Mouse (Mus musculus) megakaryocyte, embryonic 14.5 days (primary cell): ENCODE data around the gene R3hdm2. TPM values are rescaled to one million over a fixed set of nuclear protein-coding genes. Genes with fewer than 3 reads are reported as not detected.

Experiments
- H3K27me3 ChIP-seq: replicated peaks from 2 replicates; pipeline ENCODE3; 2012; ENCODE audit warnings: inconsistent platforms
- H3K36me3 ChIP-seq: replicated peaks from 2 replicates; pipeline ENCODE3; 2012; ENCODE audit warnings: low read length, inconsistent platforms, mixed read lengths
- H3K4me1 ChIP-seq: 2 replicates; pipeline ENCODE4 v1.6.1; 2012; ENCODE audit warnings: inconsistent platforms
- H3K4me3 ChIP-seq: replicated peaks from 2 replicates; pipeline ENCODE3; 2012; ENCODE audit warnings: moderate library complexity, mild to moderate bottlenecking, inconsistent platforms
- H3K9me3 ChIP-seq: 2 replicates; pipeline ENCODE4 v1.6.1; 2012; ENCODE audit warnings: inconsistent platforms
- FLI1 ChIP-seq: IDR thresholded peaks from 2 replicates; pipeline ENCODE4 v1.6.1; 2012; ENCODE audit warnings: low read length, inconsistent platforms, mixed read lengths
- GATA1 ChIP-seq: IDR thresholded peaks from 3 replicates; pipeline ENCODE4 v1.6.1; 2012; ENCODE audit warnings: mixed read lengths, low read length, inconsistent platforms, borderline replicate concordance
- polyA plus RNA-seq: library from polyadenylated mRNA; stranded (reverse); fragments of >175 nt; gene quantifications from 2 replicates; pipeline ENCODE4 v1.2.3, GENCODE M21; 2012; ENCODE audit warnings: low replicate concordance; ENCODE audit not compliant: insufficient read depth

R3hdm2 gene
- polyA plus RNA-seq, 1 experiment = 139 TPM

GRCm38 (mm10) chr10:127536586-127537314 is 156.6 kb downstream of the R3hdm2 start:
- Histone ChIP-seq H3K27me3 (peaks cover 92% of the 10 kb centered on the region), H3K4me1 (peaks cover 53% of the 10 kb centered on the region), H3K4me3 (no peak overlapping the region), H3K9me3 (peaks cover 4% of the 10 kb centered on the region; the same call in 1 of the 2 replicates), H3K36me3 (no peaks in the 10 kb centered on the region)
- no peak for TF ChIP-seq FLI1
- no peak for TF ChIP-seq GATA1

- H3K9me3 ChIP-seq = peaks cover 4% of the 10 kb centered on the region; the same call in 1 of the 2 replicates
- H3K27me3 ChIP-seq = peaks cover 92% of the 10 kb centered on the region
- H3K4me3 ChIP-seq = no peak overlapping the region
- no peak for TF ChIP-seq FLI1
- no peak for TF ChIP-seq GATA1
- peaks cover 41% of the 10 kb centered on the region for H3K4me1 ChIP-seq
- no peaks in the 10 kb centered on the region for H3K36me3 ChIP-seq
Measured at GRCm38 (mm10) chr10:127537854-127538583, 157.9 kb downstream of the R3hdm2 start.

- Histone ChIP-seq H3K9me3 (no peaks in the 10 kb centered on the region), H3K36me3 (peaks cover 4% of the 10 kb centered on the region), H3K27me3 (peaks cover 87% of the 10 kb centered on the region), H3K4me3 (no peak overlapping the region), H3K4me1 (peaks cover 15% of the 10 kb centered on the region)
- TF ChIP-seq FLI1 (no peak), GATA1 (no peak)
Measured at GRCm38 (mm10) chr10:127541510-127541909, 161.4 kb downstream of the R3hdm2 start.

- Histone ChIP-seq H3K27me3 (peaks cover 88% of the 10 kb centered on the region), H3K36me3 (peaks cover 4% of the 10 kb centered on the region), H3K9me3 (no peaks in the 10 kb centered on the region), H3K4me1 (peaks cover 15% of the 10 kb centered on the region), H3K4me3 (no peak overlapping the region)
- TF ChIP-seq FLI1 (no peak), GATA1 (no peak)
Measured at GRCm38 (mm10) chr10:127542084-127542483, 162.0 kb downstream of the R3hdm2 start.

- TF ChIP-seq FLI1 (no peak), GATA1 (no peak)
- Histone ChIP-seq H3K9me3 (no peaks in the 10 kb centered on the region), H3K4me1 (peaks cover 14% of the 10 kb centered on the region), H3K36me3 (peaks cover 4% of the 10 kb centered on the region), H3K4me3 (no peak overlapping the region), H3K27me3 (peaks cover 88% of the 10 kb centered on the region)
Measured at GRCm38 (mm10) chr10:127542720-127543119, 162.6 kb downstream of the R3hdm2 start.

- TF ChIP-seq GATA1 = no peak
- no peak for TF ChIP-seq FLI1
- Histone ChIP-seq H3K9me3 (no peaks in the 10 kb centered on the region), H3K4me3 (no peak overlapping the region), H3K4me1 (peaks cover 5% of the 10 kb centered on the region; the same call in 1 of the 2 replicates), H3K27me3 (peaks cover 89% of the 10 kb centered on the region), H3K36me3 (peaks cover 4% of the 10 kb centered on the region)
Measured at GRCm38 (mm10) chr10:127543916-127544315, 163.8 kb downstream of the R3hdm2 start.

GRCm38 (mm10) chr10:127544375-127544774 is 164.2 kb downstream of the R3hdm2 start:
- Histone ChIP-seq H3K4me1 (peaks cover 4% of the 10 kb centered on the region; the same call in 1 of the 2 replicates), H3K36me3 (peaks cover 4% of the 10 kb centered on the region), H3K9me3 (no peaks in the 10 kb centered on the region), H3K27me3 (peaks cover 89% of the 10 kb centered on the region), H3K4me3 (no peak overlapping the region)
- TF ChIP-seq FLI1 = no peak
- no peak for TF ChIP-seq GATA1

- Histone ChIP-seq H3K4me1 (no peaks in the 10 kb centered on the region; the same call in 1 of the 2 replicates), H3K4me3 (no peak overlapping the region), H3K9me3 (no peaks in the 10 kb centered on the region), H3K27me3 (peaks cover 90% of the 10 kb centered on the region), H3K36me3 (peaks cover 7% of the 10 kb centered on the region)
- TF ChIP-seq GATA1 (no peak), FLI1 (no peak)
Measured at GRCm38 (mm10) chr10:127546505-127546904, 166.4 kb downstream of the R3hdm2 start.

- no peak overlapping the region for H3K4me3 ChIP-seq
- no peaks in the 10 kb centered on the region for H3K9me3 ChIP-seq
- H3K27me3 ChIP-seq = peaks cover 89% of the 10 kb centered on the region
- H3K4me1 ChIP-seq = no peaks in the 10 kb centered on the region; the same call in 1 of the 2 replicates
- peaks cover 7% of the 10 kb centered on the region for H3K36me3 ChIP-seq
- TF ChIP-seq GATA1 (no peak), FLI1 (no peak)
Measured at GRCm38 (mm10) chr10:127548236-127548635, 168.1 kb downstream of the R3hdm2 start.

Other genes starting within 250 kb of the R3hdm2 start
- 71.2 and 76.1 TPM in 2 replicates for gene B4galnt1, start 215.1 kb upstream of the R3hdm2 start, polyA plus RNA-seq
- 0.23 and 0.76 TPM in 2 replicates for gene Slc26a10, start 199.7 kb upstream of the R3hdm2 start, polyA plus RNA-seq
- not detected in 2 replicates for gene Arhgef25, start 190.2 kb upstream of the R3hdm2 start, polyA plus RNA-seq
- 51.0 and 171 TPM in 2 replicates for gene Dtx3, start 184.6 kb upstream of the R3hdm2 start, polyA plus RNA-seq
- gene Pip4k2c, start 168.7 kb upstream of the R3hdm2 start, polyA plus RNA-seq = 10.4 and 19.6 TPM in 2 replicates
- 6.6 and 11.4 TPM in 2 replicates for gene Kif5a, start 117.0 kb upstream of the R3hdm2 start, polyA plus RNA-seq
- gene Dctn2, start 114.0 kb upstream of the R3hdm2 start, polyA plus RNA-seq = 176 and 219 TPM in 2 replicates
- 245 and 640 TPM in 2 replicates for gene Mbd6, start 91.3 kb upstream of the R3hdm2 start, polyA plus RNA-seq
- 26.0 and 101 TPM in 2 replicates for gene Mars, start 68.5 kb upstream of the R3hdm2 start, polyA plus RNA-seq
- gene Arhgap9, start 58.4 kb upstream of the R3hdm2 start, polyA plus RNA-seq = 6.1 and 10.4 TPM in 2 replicates
- 0.02 TPM in 1 of 2 replicates, not detected in the other for gene Gli1, start 38.4 kb upstream of the R3hdm2 start, polyA plus RNA-seq
- not detected in 2 replicates for gene Inhbe, start 25.9 kb upstream of the R3hdm2 start, polyA plus RNA-seq
- not detected in 2 replicates for gene Inhbc, start 9.9 kb upstream of the R3hdm2 start, polyA plus RNA-seq
- 3.9 TPM in 1 of 2 replicates, not detected in the other for gene Stac3, start 121.4 kb downstream of the R3hdm2 start, polyA plus RNA-seq
- gene Ndufa4l2, start 134.6 kb downstream of the R3hdm2 start, polyA plus RNA-seq = 0.23 and 5.2 TPM in 2 replicates
- gene Shmt2, start 142.1 kb downstream of the R3hdm2 start, polyA plus RNA-seq = 143 and 168 TPM in 2 replicates
- 0.32 TPM in 1 of 2 replicates, not detected in the other for gene Nxph4, start 154.2 kb downstream of the R3hdm2 start, polyA plus RNA-seq
- gene Lrp1, start 240.8 kb downstream of the R3hdm2 start, polyA plus RNA-seq = 10.2 and 208 TPM in 2 replicates